Mouse (Mus musculus) myocyte (in vitro differentiated cells): ENCODE measurements around the gene Washc4.

ENCODE experiments used
- E2F4 ChIP-seq: IDR thresholded peaks from one replicate; pipeline ENCODE4 v1.6.1; 2011; ENCODE audit warnings: mild to moderate bottlenecking, control low read depth, moderate library complexity; ENCODE audit not compliant: insufficient read depth
- MAX ChIP-seq: IDR thresholded peaks from one replicate; pipeline ENCODE4 v1.6.1; 2011; ENCODE audit warnings: low read depth, mild to moderate bottlenecking, control low read depth
- POLR2A ChIP-seq: IDR thresholded peaks from one replicate; pipeline ENCODE4 v1.6.1; 2011; ENCODE audit warnings: low read depth, mild to moderate bottlenecking, control low read depth, moderate library complexity; ENCODE audit not compliant: insufficient read length
- SRF ChIP-seq: IDR thresholded peaks from one replicate; pipeline ENCODE4 v1.6.1; 2011; ENCODE audit warnings: low read depth; ENCODE audit not compliant: control insufficient read depth, insufficient read length
- TCF12 ChIP-seq: IDR thresholded peaks from one replicate; pipeline ENCODE4 v1.6.1; 2011; ENCODE audit warnings: mild to moderate bottlenecking, control low read depth; ENCODE audit not compliant: poor library complexity, insufficient read depth, severe bottlenecking
- TCF3 ChIP-seq: IDR thresholded peaks from one replicate; pipeline ENCODE4 v1.6.1; 2011; ENCODE audit warnings: low read depth, control low read depth; ENCODE audit not compliant: insufficient read length
- USF1 ChIP-seq: IDR thresholded peaks from one replicate; pipeline ENCODE4 v1.6.1; 2011; ENCODE audit warnings: low read depth, mild to moderate bottlenecking, control low read depth, moderate library complexity

GRCm38 (mm10) chr10:83533910-83534283 is 9.7 kb upstream of the Washc4 start, which contains the start of gene Aldh1l2:
- peak; percentile 98 for TF ChIP-seq POLR2A
- no peak for TF ChIP-seq MAX
- no peak for TF ChIP-seq E2F4
- TF ChIP-seq SRF: peak; percentile 44
- TF ChIP-seq USF1: peak; percentile 93
- no peak for TF ChIP-seq TCF12
- TF ChIP-seq TCF3: no peak
